Mouse (Mus musculus) liver, postnatal 0 days (tissue): ENCODE data around the gene Kcna5. TPM values are rescaled to one million over a fixed set of nuclear protein-coding genes. Genes with fewer than 3 reads are reported as not detected.

Experiments used
- ATAC-seq: fragments of 200-750 bp; cut with Nextera tagmentation; 2 replicates; pipeline ENCODE4 v1.8.0; 2017; ENCODE audit warnings: mild to moderate bottlenecking, moderate library complexity
- DNase-seq: peaks from one replicate; pipeline ENCODE4 v3.0.0-alpha.2; 2016
- H3K27ac ChIP-seq: fragments of 300-500 bp; sonication (generic); 2 replicates; pipeline ENCODE4 v1.5.1; 2014; ENCODE audit warnings: antibody characterized with exemption, moderate library complexity, mild to moderate bottlenecking, low read depth
- H3K27me3 ChIP-seq: fragments of 300-500 bp; sonication (generic); 2 replicates; pipeline ENCODE4 v1.6.1; 2014; ENCODE audit warnings: low read length, control low read depth, mixed read lengths; ENCODE audit not compliant: insufficient read depth
- H3K36me3 ChIP-seq: fragments of 300-500 bp; sonication (generic); replicated peaks from 2 replicates; pipeline ENCODE4 v1.6.1; 2014; ENCODE audit warnings: mild to moderate bottlenecking, control low read depth, low read length, moderate library complexity, mixed read lengths; ENCODE audit not compliant: insufficient read depth
- H3K4me1 ChIP-seq: fragments of 300-500 bp; sonication (generic); 2 replicates; pipeline ENCODE4 v1.6.1; 2014; ENCODE audit warnings: antibody characterized with exemption, mild to moderate bottlenecking, control low read depth; ENCODE audit not compliant: insufficient read depth
- H3K4me2 ChIP-seq: fragments of 300-500 bp; sonication (generic); 2 replicates; pipeline ENCODE4 v1.6.1; 2014; ENCODE audit warnings: low read depth, mild to moderate bottlenecking, low read length, moderate library complexity, mixed read lengths
- H3K4me3 ChIP-seq: fragments of 300-500 bp; sonication (generic); 2 replicates; pipeline ENCODE4 v1.5.1; 2014; ENCODE audit warnings: low read depth, low read length
- H3K9ac ChIP-seq: fragments of 300-500 bp; sonication (generic); replicated peaks from 2 replicates; pipeline ENCODE4 v1.6.1; 2014; ENCODE audit warnings: mild to moderate bottlenecking, moderate library complexity
- H3K9me3 ChIP-seq: fragments of 300-500 bp; sonication (generic); 2 replicates; pipeline ENCODE4 v1.6.1; 2016; ENCODE audit warnings: mild to moderate bottlenecking, control low read depth, low read length, mixed read lengths
- CTCF ChIP-seq: sonication (generic); IDR thresholded peaks from 2 replicates; pipeline ENCODE4 v1.5.1; 2016; ENCODE audit warnings: antibody characterized with exemption, low read depth
- EP300 ChIP-seq: IDR thresholded peaks from 2 replicates; pipeline ENCODE4 v1.6.1; 2016; ENCODE audit warnings: antibody characterized with exemption, low read depth, mild to moderate bottlenecking
- WGBS: fragments of 180-500 bp; shearing (Covaris S2); extraction: QIAGEN DNeasy Blood & Tissue Kit; methylation state at CpG from one replicate; pipeline ENCODE4 v1.1.7; 2014; ENCODE audit not compliant: insufficient replicate concordance; 5-methylcytosine and 5-hydroxymethylcytosine counted together
- polyA plus RNA-seq: library from polyadenylated mRNA; unstranded; fragments of >200 nt; fragmentation: Nextera tagmentation; extraction: Ambion mirVana; gene quantifications from 2 replicates; pipeline ENCODE4 v1.2.1, GENCODE M21; 2015

Kcna5 gene
- polyA plus RNA-seq, 1 experiment from 2014 or later: 0.09 TPM

DNA sequence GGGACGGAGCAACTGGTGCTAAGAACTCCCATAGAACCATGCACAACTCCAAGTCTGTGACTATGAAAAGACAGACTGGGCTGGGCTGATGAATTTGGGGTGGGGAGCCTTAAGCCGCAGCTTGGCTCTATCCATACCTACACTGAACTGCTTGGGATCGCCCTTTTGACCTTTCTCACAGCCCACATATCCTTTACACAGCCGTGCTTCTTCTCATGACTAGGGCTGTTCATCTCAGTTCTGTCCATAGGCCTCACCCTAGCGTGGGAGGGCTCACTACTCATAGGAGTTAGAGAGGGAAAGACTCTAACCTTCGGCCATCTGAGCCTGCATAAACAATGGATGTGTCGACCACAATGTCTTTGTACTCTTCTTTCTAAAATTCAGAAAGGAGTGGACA is 39.6 kb upstream of the Kcna5 start:
- no peak for DNase-seq
- TF ChIP-seq EP300 (no peak), CTCF (no peak)
- Histone ChIP-seq H3K4me1 (no peaks in the 10 kb centered on the region), H3K4me2 (no peak overlapping the region), H3K9ac (no peak overlapping the region), H3K27ac (no peak overlapping the region), H3K4me3 (no peak overlapping the region), H3K36me3 (no peaks in the 10 kb centered on the region), H3K27me3 (no peaks in the 10 kb centered on the region), H3K9me3 (no peaks in the 10 kb centered on the region)
- ATAC-seq: no peak
- 67% methylated on average over 7 of the region's 7 CpGs for WGBS

GRCm38 (mm10) chr6:126573021-126573420 is 37.8 kb upstream of the Kcna5 start:
- Histone ChIP-seq H3K4me1 (no peaks in the 10 kb centered on the region), H3K9me3 (no peaks in the 10 kb centered on the region), H3K27me3 (no peaks in the 10 kb centered on the region), H3K27ac (no peak overlapping the region), H3K4me3 (no peak overlapping the region), H3K9ac (no peak overlapping the region), H3K36me3 (no peaks in the 10 kb centered on the region), H3K4me2 (no peak overlapping the region)
- TF ChIP-seq CTCF (no peak), EP300 (no peak)
- ATAC-seq (no peak), DNase-seq (no peak)
- 67% methylated on average over 5 of the region's 5 CpGs for WGBS

DNA sequence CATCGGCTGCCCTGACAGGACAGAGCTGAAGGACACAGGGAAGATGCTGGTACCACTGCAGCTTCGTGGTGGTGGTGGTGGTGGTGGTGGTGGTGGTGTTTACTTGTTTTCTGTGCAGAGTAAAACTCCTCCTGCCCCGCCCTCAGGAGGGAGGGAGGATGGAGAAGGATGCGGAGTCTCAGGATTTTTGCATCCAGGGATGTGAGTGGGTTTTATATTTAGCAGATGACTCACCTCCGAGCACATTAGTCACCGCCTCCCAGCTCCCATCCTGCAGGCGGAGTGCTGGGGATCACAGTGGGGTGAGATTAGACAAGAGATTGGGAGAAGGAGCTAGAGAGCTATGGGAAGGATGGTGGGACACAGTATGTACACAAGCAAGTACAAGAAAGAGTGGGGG is 34.6 kb upstream of the Kcna5 start:
- 57% methylated on average over 7 of the region's 7 CpGs for WGBS
- DNase-seq (no peak), ATAC-seq (no peak)
- Histone ChIP-seq H3K4me3 (no peak overlapping the region), H3K9me3 (no peaks in the 10 kb centered on the region), H3K27me3 (no peaks in the 10 kb centered on the region), H3K27ac (no peak overlapping the region), H3K36me3 (no peaks in the 10 kb centered on the region), H3K4me1 (no peaks in the 10 kb centered on the region), H3K4me2 (no peak overlapping the region), H3K9ac (no peak overlapping the region)
- TF ChIP-seq CTCF (no peak), EP300 (no peak)

GRCm38 (mm10) chr6:126568046-126568830 is 33.0 kb upstream of the Kcna5 start:
- no peak for ATAC-seq
- TF ChIP-seq CTCF: no peak
- TF ChIP-seq EP300: no peak

GRCm38 (mm10) chr6:126567326-126567725 is 32.1 kb upstream of the Kcna5 start:
- Histone ChIP-seq H3K4me3 (no peak overlapping the region), H3K27me3 (no peaks in the 10 kb centered on the region), H3K4me2 (no peak overlapping the region), H3K27ac (no peak overlapping the region), H3K9me3 (no peaks in the 10 kb centered on the region), H3K9ac (no peak overlapping the region), H3K4me1 (no peaks in the 10 kb centered on the region), H3K36me3 (no peaks in the 10 kb centered on the region)
- WGBS: 84% methylated on average over 9 of the region's 9 CpGs
- ATAC-seq (no peak), DNase-seq (no peak)
- TF ChIP-seq EP300 (no peak), CTCF (no peak)

More at GRCm38 (mm10) chr6:126568046-126568830, 33.0 kb upstream of the Kcna5 start:
- 76% methylated on average over 14 of the region's 14 CpGs for WGBS
- DNase-seq: no peak
- Histone ChIP-seq H3K9ac (no peak overlapping the region), H3K4me2 (no peak overlapping the region), H3K36me3 (no peaks in the 10 kb centered on the region), H3K9me3 (no peaks in the 10 kb centered on the region), H3K4me1 (no peaks in the 10 kb centered on the region), H3K27ac (no peak overlapping the region), H3K27me3 (no peaks in the 10 kb centered on the region), H3K4me3 (no peak overlapping the region)

DNA sequence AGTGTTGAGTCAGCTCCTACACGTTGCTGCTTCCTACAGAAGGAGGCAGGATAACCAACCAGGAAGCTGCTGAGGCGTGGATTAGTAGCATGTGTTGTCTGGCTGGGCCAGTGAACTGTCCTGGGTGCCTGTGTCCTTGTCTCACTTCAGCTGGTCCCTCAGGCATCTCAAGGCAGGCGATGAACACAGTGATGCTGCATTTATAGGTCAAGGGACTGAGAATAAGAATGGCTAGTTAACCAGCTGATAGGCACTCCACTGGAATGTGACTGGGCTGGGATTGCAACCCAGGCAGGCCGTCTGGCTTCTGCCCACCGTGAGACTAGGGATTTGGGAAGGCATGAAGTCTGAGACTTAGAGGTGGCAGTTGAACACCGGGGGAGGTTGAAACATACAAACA is 29.2 kb upstream of the Kcna5 start:
- no peaks in the 10 kb centered on the region for H3K27me3 ChIP-seq
- H3K4me2 ChIP-seq: no peak overlapping the region
- H3K36me3 ChIP-seq: no peaks in the 10 kb centered on the region
- TF ChIP-seq EP300 (no peak), CTCF (no peak)
- H3K4me1 ChIP-seq: no peaks in the 10 kb centered on the region
- H3K9ac ChIP-seq: no peak overlapping the region
- no peak overlapping the region for H3K4me3 ChIP-seq
- H3K9me3 ChIP-seq: no peaks in the 10 kb centered on the region
- WGBS: 57% methylated on average over 6 of the region's 6 CpGs
- H3K27ac ChIP-seq: no peak overlapping the region
- no peak for DNase-seq
- no peak for ATAC-seq
